Mouse (Mus musculus): ENCODE data around the gene Papss1.
"Not testable (repeated sequence)": the region's sequence is repeated elsewhere in the genome, so short reads cannot be mapped to it uniquely, and the experiment has no call there.

The Papss1 gene

GRCm38 (mm10) chr3:131564430-131565256, at the start of gene Papss1:
Papss1 (plus strand) TSS chr3:131564768.
- DNase-seq (ENCODE audit: low read depth, low spot score), result peak; percentile 97

- no peak for DNase-seq (ENCODE audit: low read depth, low spot score)
Measured at GRCm38 (mm10) chr3:131516332-131516999, 48.1 kb upstream of the Papss1 start.

- no peak for DNase-seq (ENCODE audit: low read depth, low spot score)
Measured at GRCm38 (mm10) chr3:131517756-131518155, 46.8 kb upstream of the Papss1 start.

- no peak for DNase-seq (ENCODE audit: low read depth, low spot score)
Measured at GRCm38 (mm10) chr3:131521206-131521605, 43.4 kb upstream of the Papss1 start.

- DNase-seq (ENCODE audit: low read depth, low spot score), result no peak
Measured at GRCm38 (mm10) chr3:131522243-131522642, 42.3 kb upstream of the Papss1 start.

- DNase-seq (ENCODE audit: low read depth, low spot score), result no peak
Measured at GRCm38 (mm10) chr3:131523749-131524148, 40.8 kb upstream of the Papss1 start.

- DNase-seq (ENCODE audit: low read depth, low spot score), result no peak
Measured at GRCm38 (mm10) chr3:131524210-131524609, 40.4 kb upstream of the Papss1 start.

- no peak for DNase-seq (ENCODE audit: low read depth, low spot score)
Measured at GRCm38 (mm10) chr3:131524779-131525178, 39.8 kb upstream of the Papss1 start.

- DNase-seq (ENCODE audit: low read depth, low spot score), result no peak
Measured at GRCm38 (mm10) chr3:131525229-131525628, 39.3 kb upstream of the Papss1 start.

- DNase-seq (ENCODE audit: low read depth, low spot score), result no peak
Measured at GRCm38 (mm10) chr3:131541244-131541942, 23.2 kb upstream of the Papss1 start.

GRCm38 (mm10) chr3:131547562-131547961, 17.0 kb upstream of the Papss1 start:
- not testable (repeated sequence) for DNase-seq (ENCODE audit: low read depth, low spot score)

- DNase-seq (ENCODE audit: low read depth, low spot score), result no peak
Measured at GRCm38 (mm10) chr3:131550046-131550445, 14.5 kb upstream of the Papss1 start.

GRCm38 (mm10) chr3:131552349-131553254, 12.0 kb upstream of the Papss1 start:
- peak; percentile 13 for DNase-seq (ENCODE audit: low read depth, low spot score)

GRCm38 (mm10) chr3:131555771-131556170, 8.8 kb upstream of the Papss1 start:
- no peak for DNase-seq (ENCODE audit: low read depth, low spot score)

- no peak for DNase-seq (ENCODE audit: low read depth, low spot score)
Measured at GRCm38 (mm10) chr3:131561591-131561990, 3.0 kb upstream of the Papss1 start.

GRCm38 (mm10) chr3:131565257-131565610, 666 bp downstream of the Papss1 start:
- no peak for DNase-seq (ENCODE audit: low read depth, low spot score)

GRCm38 (mm10) chr3:131566281-131566680, 1.7 kb downstream of the Papss1 start:
- no peak for DNase-seq (ENCODE audit: low read depth, low spot score)

GRCm38 (mm10) chr3:131570506-131570905, 5.9 kb downstream of the Papss1 start:
- DNase-seq (ENCODE audit: low read depth, low spot score), result no peak

- no peak for DNase-seq (ENCODE audit: low read depth, low spot score)
Measured at GRCm38 (mm10) chr3:131573555-131573954, 9.0 kb downstream of the Papss1 start.

GRCm38 (mm10) chr3:131578434-131579104, 14.0 kb downstream of the Papss1 start:
- no peak for DNase-seq (ENCODE audit: low read depth, low spot score)

GRCm38 (mm10) chr3:131580040-131580439, 15.5 kb downstream of the Papss1 start:
- DNase-seq (ENCODE audit: low read depth, low spot score), result no peak

All from c-Kit-negative CD71-positive TER-119-positive erythroid progenitor cells, embryonic 14.5 days (primary cell).